Mouse (Mus musculus): ENCODE measurements around the gene Rufy4.

- no peak for TF ChIP-seq CTCF (conservative IDR thresholded peaks at IDR 0.05; ENCODE audit: low read length)
- TF ChIP-seq NANOG (IDR thresholded peaks at IDR 0.05; ENCODE audit: borderline replicate concordance, low read length): no peak
- no peak for TF ChIP-seq POU5F1 (IDR thresholded peaks at IDR 0.05; ENCODE audit: borderline replicate concordance, low read length)
These were observed 8.6 kb downstream of the Rufy4 start for GRCm38 (mm10) chr1:74133954-74134353.

Data from E14TG2a.4 (cell line).